Mouse (Mus musculus): ENCODE measurements around the gene Magea1.
A peak's percentile ranks its signal among the peaks of the same experiment; 100 is the strongest.
"Not testable (repeated sequence)": the region's sequence is repeated elsewhere in the genome, so short reads cannot be mapped to it uniquely, and the experiment has no call there.

Gene Magea1

GRCm38 (mm10) chrX:155089693-155090092 lies at the start of gene Magea1:
TSS of gene Magea1 (minus strand) at chrX:155089793.
- DNase-seq = not testable (repeated sequence)

GRCm38 (mm10) chrX:155128312-155128711 lies 38.7 kb upstream of the Magea1 start, which contains the start of gene Cldn34b2:
TSS of gene Cldn34b2 (minus strand) at chrX:155128412.
- not testable (repeated sequence) for DNase-seq

GRCm38 (mm10) chrX:155098024-155098423 lies 8.4 kb upstream of the Magea1 start:
- DNase-seq = peak; percentile 3

- DNase-seq = not testable (repeated sequence)
Measured at GRCm38 (mm10) chrX:155093566-155093965, 4.0 kb upstream of the Magea1 start, which contains the start of gene Magea2. TSS of gene Magea2 (minus strand) at chrX:155093666.

GRCm38 (mm10) chrX:155063045-155063444 lies 26.5 kb downstream of the Magea1 start, which contains the start of gene Magea5:
TSS of gene Magea5 (minus strand) at chrX:155063145.
- DNase-seq = not testable (repeated sequence)

All from lung, postnatal 14 days (tissue).